Mouse (Mus musculus) liver (tissue): ENCODE data around the gene Fam177a.
"Not testable (repeated sequence)": the region's sequence is repeated elsewhere in the genome, so short reads cannot be mapped to it uniquely, and the experiment has no call there.

Experiments
- DNase-seq: peaks from one replicate; pipeline ENCODE4 v3.0.0-alpha.2; 2020; ENCODE audit warnings: mixed read lengths

Gene Fam177a

DNA sequence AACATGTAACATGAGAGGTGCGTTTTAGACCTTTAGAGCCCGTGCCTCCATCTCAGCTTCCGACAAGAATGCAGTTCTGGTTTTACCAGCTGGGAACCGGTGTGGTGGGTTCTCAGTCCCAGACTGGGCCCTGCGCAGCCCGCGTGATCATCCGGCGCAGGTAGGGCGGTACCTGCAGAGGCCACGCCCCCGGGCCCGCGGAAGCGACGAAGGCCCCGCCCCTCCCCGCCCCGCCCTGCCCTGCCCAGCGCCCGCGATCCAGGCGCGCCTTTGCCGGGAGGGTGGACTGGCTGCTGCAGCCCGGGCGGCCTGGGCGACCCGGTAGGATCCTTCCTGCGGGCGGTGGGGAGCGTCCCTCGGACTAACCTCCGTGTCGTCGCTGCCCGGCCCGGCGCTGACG, at the start of gene Fam177a:
TSS of gene Fam177a (plus strand) at position 228 of the 400 bp plus-strand sequence.
- not testable (repeated sequence) for DNase-seq

DNA sequence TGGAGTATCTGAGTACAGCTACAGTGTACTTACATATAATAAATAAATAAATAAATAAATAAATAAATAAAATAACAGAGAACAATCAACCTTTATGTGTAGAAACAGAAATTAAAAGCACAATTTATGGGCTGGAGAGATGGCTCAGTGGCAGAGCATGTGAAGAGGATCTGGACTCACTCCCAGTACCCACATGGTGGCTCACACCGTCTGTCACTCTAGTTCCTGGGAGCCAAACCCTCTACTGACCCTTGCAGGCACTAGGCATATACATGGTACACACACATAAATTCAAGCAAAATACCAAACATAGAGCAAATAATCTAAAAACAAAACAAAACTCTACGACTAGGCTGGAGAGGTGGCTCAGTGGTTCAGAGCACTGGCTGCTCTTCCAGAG, 49.0 kb upstream of the Fam177a start:
- DNase-seq, result no peak

DNA sequence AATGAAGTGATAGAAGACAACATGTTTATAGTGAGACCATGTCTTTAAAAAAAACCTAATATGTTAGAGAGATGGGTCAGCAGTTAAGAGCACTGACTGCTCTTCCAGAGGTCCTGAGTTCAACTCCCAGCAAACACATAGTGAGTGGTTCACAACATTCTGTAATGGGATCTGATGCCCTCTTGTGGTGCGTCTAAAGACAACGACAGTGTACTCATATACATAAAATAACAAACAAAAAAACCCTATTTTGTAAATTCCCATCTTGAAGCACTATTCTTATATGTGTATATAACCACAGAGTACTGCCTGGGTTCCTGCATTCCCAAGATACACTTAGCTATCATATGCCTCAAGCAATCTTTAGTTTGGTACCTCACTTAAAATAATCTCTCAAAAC, 45.6 kb upstream of the Fam177a start:
- DNase-seq, result not testable (repeated sequence)

DNA sequence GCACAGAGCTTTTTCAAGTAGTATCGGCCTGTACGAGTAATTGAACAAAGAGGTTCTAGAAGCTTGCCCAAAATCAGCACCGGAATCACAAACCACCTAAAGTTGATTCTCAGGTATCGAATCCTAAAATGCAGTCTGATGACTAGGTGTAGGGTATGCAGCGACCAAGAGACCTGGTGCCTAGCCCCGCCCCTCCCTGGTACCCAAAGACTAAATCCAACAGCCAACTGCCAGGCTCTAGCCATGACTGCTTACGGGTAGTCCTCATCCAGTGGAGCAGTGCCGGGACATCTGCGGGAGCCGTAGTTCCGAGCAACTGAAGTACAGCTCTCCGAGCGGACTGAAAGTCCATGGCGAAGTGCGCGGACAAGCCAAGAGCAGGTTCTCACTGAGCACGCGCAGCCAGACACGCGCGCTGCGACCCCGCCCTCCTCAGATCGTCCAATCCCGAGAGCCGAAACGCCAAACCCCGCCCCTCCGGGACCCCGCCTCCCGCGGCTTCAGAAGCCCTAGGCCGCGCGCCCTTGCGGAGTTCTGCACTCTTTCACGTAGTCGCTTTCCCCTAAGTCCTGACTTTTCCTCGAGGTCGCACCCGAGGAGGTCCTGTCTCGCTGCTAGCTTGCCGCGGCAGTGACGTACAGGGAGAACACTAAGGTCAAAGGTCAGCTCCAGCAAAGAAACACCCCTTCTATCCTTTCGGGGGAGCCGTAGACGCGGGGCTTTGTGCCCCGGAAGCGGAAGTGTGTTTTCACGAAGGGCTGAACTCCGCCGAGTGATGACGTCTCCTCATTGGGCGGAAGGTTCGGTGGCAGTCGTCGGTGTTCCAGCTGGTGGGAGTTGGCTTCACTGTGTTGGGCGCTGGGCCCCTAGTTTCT, 44.3 kb upstream of the Fam177a start, which contains the start of the genes 2700097O09Rik and Srp54a:
TSS of gene 2700097O09Rik (minus strand) at position 385 of the 875 bp plus-strand sequence.
TSS of gene Srp54a (plus strand) at position 537 of the 875 bp plus-strand sequence.
- peak; percentile 98 for DNase-seq

DNA sequence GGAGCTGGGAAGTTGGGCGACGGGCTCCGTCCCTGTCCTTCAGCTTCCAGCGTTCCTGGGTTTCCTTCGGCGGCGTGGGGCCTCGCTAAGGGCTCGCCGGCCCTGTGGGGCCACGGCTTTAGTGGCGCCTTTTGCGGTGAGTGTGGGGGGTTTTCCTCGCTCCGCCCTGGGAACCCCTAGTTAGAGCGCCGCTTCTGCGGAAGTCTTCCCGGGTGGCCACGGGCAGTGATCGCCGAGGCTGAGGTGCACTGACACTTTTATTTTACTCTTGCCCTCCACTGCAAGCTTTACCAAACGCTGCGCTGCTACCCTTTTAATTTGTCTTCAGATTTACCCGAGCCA, 43.7 kb upstream of the Fam177a start:
- not testable (repeated sequence) for DNase-seq

DNA sequence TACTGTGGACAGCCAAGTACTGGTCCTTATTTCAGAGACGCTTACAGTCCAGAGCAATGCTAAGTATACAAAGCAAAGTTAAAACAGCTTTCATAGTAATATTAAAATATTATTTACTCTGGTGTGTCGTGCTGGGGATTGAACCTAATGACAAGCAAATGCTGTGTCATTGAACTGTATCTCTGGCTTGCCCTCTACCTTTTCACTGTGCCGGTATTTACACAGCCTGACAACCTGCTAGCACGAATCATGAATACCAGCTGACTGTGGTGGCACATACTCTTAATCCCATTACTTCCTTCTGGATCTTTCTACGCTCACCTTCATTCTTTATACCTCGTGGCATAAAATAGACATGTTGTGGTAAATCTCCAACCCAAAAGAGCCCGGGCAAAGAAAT, 32.1 kb upstream of the Fam177a start:
- DNase-seq, result not testable (repeated sequence)

DNA sequence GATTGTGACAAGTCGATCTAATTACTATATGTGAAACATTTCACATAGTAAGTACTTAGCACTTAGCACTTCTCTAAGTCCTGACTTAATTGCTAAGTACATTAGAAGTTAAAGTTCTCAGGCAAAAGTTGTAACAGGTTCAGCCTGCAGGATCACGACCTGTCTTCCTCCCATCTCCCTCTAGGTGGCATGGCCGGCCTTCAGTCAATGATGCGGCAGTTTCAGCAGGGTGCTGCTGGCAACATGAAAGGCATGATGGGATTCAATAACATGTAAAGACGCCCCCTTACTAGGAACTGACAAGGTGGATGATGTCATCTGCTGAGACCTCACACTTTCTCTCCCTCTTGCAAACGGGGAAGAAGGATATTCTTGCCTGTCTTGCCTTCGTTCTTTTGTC, 11.7 kb upstream of the Fam177a start:
- DNase-seq, result not testable (repeated sequence)

DNA sequence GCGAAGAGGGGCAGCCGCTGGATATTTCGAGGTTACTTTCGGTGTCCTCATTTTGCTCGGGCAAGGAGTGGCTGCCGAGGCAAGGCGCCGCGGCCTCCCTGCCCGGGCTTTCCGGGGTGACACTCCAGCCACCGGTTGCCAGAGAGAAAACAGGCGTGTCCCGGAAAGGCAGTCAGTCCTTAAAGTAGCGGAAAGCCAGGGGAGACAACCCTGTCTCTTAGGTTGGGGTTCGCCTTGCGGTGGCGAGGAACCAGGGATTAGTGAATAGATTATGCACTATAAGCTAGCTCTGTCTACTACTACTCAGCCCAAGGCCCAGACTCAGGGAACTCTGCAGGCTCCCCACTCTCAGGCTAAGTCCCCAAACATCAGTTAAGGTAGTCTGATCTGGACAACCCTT, 462 bp downstream of the Fam177a start:
- DNase-seq, result not testable (repeated sequence)

DNA sequence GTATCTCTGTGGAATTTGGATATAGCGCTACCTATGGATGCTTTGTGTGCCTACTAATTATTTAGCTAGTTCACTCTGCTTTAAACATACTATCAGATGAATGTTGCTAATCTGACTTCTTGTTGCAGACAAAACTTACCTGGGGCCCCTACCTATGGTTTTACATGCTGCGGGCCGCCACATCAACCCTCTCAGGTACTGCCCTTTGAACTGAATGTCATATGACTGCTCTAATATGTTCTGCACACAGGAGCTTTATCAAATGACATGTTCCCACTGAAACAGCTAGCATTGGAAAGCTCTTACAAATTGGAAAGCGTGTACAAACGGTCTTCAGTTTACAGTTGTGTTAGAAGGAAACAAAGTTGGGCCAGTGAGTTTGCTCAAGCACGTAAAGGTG, 11.3 kb downstream of the Fam177a start:
- not testable (repeated sequence) for DNase-seq

DNA sequence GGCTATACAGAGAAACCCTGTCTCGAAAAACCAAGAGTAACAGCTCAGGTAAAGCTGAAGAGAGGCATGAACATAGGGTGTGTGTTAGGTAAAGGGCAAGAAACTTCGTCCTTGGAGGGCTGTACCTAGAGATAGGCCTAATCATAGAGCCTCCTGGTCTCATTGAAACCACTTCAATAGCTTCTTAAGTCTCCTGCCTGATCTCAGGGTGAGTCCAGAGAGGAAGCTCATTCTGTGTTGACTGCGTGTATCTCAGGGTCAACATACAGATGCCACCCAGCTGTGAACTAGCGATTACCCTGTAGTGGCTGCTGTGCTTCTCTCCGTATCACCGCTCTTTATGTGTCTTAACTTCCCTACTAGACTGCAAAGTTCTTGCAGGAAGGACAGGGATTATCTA, 13.6 kb downstream of the Fam177a start:
- DNase-seq, result not testable (repeated sequence)

DNA sequence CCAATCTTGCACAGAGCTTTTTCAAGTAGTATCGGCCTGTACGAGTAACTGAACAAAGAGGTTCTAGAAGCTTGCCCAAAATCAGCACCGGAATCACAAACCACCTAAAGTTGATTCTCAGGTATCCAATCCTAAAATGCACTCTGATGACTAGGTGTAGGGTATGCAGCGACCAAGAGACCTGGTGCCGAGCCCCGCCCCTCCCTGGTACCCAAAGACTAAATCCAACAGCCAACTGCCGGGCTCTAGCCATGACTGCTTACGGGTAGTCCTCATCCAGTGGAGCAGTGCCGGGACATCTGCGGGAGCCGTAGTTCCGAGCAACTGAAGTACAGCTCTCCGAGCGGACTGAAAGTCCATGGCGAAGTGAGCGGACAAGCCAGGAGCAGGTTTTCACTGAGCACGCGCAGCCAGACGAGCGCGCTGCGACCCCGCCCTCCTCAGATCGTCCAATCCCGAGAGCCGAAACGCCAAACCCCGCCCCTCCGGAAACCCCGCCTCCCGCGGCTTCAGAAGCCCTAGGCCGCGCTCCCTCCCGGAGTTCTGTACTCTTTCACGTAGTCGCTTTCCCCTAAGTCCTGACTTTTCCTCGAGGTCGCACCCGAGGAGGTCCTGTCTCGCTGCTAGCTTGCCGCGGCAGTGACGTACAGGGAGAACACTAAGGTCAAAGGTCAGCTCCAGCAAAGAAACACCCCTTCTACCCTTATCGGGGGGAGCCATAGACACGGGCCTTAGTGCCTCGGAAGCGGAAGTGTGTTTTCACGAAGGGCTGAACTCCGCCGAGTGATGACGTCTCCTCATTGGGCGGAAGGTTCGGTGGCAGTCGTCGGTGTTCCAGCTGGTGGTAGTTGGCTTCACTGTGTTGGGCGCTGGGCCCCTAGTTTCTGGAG, 30.5 kb downstream of the Fam177a start, which contains the start of gene Srp54b:
TSS of gene Srp54b (plus strand) at position 546 of the 890 bp plus-strand sequence.
- not testable (repeated sequence) for DNase-seq

DNA sequence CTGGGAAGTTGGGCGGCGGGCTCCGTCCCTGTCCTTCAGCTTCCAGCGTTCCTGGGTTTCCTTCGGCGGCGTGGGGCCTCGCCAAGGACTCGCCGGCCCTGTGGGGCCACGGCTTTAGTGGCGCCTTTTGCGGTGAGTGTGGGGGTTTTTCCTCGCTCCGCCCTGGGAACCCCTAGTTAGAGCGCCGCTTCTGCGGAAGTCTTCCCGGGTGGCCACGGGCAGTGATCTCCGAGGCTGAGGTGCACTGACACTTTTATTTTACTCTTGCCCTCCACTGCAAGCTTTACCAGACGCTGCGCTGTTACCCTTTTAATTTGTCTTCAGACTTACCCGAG, 31.1 kb downstream of the Fam177a start:
- not testable (repeated sequence) for DNase-seq

DNA sequence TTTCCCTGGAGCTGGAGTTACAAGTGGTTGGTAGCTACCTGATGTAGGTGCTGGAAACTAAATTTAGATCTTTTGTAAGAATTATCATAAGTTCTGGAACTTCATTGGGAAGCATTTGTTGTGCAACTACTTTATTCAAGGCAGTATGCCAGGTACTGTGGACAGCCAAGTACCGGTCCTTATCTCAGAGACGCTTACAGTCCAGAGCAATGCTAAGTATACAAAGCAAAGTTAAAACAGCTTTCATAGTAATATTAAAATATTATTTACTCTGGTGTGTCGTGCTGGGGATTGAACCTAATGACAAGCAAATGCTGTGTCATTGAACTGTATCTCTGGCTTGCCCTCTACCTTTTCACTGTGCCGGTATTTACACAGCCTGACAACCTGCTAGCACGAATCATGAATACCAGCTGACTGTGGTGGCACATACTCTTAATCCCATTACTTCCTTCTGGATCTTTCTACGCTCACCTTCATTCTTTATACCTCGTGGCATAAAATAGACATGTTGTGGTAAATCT, 42.8 kb downstream of the Fam177a start:
- not testable (repeated sequence) for DNase-seq

DNA sequence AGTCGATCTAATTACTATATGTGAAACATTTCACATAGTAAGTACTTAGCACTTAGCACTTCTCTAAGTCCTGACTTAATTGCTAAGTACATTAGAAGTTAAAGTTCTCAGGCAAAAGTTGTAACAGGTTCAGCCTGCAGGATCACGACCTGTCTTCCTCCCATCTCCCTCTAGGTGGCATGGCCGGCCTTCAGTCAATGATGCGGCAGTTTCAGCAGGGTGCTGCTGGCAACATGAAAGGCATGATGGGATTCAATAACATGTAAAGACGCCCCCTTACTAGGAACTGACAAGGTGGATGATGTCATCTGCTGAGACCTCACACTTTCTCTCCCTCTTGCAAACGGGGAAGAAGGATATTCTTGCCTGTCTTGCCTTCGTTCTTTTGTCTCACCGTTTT, 63.4 kb downstream of the Fam177a start:
- not testable (repeated sequence) for DNase-seq

DNA sequence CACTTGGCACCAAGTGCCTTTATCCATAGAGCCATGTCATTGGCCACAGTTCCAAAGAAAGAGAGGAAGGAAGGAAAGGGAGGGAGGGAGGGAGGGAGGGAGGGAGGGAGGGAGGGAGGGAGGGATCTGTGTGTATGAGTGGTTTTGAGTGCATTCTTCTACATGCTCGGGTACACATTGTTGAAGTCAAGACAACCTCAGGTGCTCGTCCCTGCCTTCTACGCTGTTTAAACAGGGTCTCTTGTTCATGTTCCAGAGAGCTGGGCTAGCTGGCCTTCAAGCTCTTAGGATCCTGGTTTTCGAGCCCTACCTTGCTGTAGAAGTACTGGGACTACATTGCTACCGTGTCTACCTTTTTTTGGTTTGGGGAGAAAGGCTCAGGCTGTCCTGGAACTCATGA, 64.9 kb downstream of the Fam177a start:
- not testable (repeated sequence) for DNase-seq
